Mouse (Mus musculus) spleen, postnatal 14 days (tissue): ENCODE measurements around the gene Btbd18.
A peak's percentile ranks its signal among the peaks of the same experiment; 100 is the strongest.
"Not testable (repeated sequence)": the region's sequence is repeated elsewhere in the genome, so short reads cannot be mapped to it uniquely, and the experiment has no call there.

ENCODE experiments used
- DNase-seq, 2 experiments: peaks; one replicate each; pipeline ENCODE4 v3.0.0; 2021 to 2022; ENCODE audit warnings: low spot score in 2 of 2

The Btbd18 gene

DNA sequence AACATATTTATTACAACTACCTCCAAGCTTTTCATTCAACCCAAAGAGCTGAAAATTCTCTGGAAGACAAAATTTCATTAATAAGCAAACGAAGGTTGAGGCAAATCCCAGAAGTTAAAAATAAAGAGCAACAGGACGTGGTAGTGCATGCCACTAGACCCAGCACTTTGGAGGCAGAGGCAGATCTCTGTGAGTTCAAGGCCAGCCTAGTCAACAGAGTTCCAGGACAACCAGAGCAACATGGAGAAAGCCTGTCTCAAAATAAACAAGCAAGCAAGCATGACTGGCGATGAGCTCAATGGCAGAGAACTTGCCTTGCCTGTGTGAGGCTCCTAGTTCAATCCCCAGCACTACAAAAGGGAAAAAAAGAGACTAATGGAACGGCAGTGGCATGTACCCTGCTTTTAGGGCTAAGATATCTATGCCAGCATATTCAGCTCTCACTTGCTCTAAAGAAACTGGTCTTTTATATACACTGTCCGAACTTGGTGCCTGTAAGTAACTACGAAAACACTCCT is 11.8 kb upstream of the Btbd18 start:
- DNase-seq = no peak

DNA sequence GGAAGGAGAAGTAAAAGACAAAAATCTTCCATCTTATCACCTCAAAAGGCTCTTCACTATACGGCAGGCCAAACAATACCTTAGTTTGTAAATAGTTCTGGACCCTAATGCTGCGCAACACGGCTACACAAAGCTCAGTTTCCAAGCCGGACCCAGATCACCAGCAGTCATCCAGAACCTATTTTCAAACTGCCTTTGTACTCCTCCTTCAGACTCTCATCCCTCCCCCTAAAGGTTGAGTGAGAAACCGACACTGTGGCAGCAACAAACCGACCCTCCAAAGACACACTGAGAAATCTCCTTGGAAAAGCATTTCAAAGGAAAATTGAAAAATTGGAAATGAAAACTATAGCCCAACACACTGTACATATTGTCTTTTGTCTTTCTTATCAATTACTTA is 10.5 kb upstream of the Btbd18 start:
- no peak for DNase-seq

DNA sequence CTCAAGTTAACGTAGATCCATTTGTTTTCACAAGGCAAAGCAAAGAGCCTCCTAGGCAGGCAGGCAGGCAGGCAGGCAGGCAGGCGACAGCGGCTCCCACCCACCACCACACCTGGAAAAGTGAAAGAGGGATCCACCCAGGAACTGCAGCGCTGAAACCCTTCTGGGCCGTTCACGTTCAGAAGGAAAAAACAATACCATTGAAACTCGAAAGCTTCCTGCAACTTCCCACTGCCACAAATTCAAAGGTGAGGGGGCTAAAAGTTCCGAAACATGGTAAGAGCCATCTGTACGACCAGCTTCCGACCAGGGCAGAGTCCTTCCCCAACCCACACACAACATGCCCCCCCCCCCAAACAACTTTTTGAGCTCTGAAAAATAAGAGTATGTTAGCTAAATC is 9.2 kb upstream of the Btbd18 start:
- DNase-seq = no peak

DNA sequence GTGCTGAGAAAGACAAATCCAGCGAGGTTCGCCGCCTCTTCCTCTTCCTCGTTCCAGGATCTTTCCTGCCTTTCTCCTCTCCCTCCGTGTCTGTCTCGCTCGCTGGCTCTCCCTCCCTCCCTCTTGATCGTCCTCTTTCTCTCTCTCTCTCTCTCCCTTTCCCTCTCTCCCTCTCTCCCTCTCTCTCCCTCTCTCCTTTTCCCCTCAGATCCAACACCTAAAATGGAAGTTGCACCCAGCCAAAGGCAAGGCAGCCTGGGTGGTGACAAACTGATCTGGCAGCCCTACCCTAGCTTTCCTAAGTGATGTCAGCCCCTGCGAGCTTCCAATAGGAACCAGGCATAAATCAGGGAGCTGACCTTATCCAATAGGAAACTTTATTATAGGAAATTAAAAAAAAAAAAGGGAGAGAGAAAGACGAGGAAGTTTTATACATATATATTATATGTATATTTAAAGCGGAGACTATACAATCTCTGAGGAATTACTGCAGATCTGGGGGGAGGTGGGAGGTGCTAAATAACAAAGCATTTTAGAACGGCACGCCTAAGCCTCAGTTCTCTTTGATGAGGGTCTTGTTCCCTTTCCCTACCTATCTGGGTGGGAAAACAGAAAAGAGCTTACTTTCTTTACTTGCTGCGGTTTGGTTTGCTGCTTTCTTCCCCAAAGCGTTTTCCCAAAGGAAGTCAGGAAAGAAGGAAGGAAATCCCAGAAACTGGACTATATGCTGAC is 8.2 kb upstream of the Btbd18 start, which contains the start of gene Ctnnd1:
Gene Ctnnd1, minus strand, starts transcription at position 302 of the 732 bp plus-strand sequence.
- no peak for DNase-seq

DNA sequence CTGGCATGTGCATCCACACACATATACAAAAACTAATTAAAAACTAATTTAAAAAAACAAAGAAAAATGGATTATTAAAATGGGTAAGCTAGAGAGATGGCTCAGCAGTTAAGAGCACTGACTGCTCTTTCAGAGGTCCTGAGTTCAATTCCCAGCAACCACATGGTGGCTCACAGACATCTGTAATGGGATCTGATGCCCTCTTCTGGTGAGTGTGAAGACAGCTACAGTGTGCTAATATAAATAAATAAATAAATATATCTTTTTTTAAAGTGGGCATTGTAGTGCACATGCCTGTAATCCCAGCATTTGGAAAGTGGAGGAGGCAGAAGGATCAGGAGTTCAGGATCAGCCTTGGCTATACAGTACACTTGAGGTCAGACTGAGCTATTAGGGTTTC is 5.5 kb upstream of the Btbd18 start:
- DNase-seq = no peak

DNA sequence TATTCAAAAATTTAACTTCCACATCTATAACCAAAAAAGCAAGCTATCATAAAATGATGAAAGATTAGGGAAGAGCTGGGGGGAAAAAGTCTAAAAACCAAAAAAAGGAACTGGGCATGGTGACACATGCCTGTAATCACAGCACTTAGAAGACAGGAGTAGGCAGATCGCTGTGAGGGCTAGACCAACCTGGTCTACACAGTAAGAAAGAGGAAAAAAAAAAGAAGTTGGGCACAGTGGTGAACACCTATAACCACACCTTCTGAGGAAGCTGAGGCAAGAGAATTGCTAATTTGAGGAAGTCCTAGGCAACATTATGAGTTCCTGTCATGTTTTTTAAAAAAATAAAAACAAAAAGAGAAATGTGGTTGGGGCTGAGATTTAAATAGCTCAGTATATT is 3.0 kb upstream of the Btbd18 start:
- no peak for DNase-seq

DNA sequence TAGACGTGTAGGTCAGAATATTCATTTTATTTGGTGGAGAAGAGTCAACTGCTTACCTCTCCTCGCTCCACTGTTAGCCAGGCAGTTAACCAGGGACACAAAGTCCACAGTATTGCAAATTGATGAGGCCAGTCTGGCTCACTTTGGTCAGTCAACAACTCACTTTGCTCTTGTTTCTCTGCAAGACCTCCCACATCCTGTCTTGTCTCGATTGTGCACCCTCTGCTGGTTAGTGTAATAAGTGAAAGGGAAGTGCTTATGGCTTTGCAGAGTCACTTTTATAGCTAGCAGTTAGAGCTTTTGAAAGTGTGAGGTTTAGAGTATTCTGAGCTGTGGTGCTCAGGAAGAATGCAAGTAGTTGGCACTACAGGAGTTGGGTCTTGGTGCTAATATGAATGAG is 1.4 kb downstream of the Btbd18 start:
- peak in 1 of 2 experiments; percentile 42 for DNase-seq

DNA sequence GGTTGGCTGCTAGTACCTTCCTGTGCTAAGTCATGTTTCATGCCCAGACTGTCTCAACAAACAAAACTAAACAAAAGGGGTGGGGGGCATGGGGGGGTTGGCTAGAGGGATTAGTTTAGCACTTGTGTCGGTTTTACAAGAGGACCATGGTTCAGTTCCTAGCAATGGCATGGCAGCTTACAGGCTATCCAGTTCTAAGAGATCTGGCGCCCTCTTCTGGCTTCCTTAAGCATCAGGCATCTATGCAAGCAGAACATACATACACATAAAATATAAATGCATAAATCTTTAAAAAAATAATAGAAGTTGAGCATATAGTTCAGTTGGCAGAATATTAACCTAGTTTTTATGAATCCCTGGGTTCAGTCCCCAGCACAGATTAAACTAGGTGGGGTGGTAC is 4.0 kb downstream of the Btbd18 start:
- peak in 1 of 2 experiments; percentile 60 for DNase-seq

DNA sequence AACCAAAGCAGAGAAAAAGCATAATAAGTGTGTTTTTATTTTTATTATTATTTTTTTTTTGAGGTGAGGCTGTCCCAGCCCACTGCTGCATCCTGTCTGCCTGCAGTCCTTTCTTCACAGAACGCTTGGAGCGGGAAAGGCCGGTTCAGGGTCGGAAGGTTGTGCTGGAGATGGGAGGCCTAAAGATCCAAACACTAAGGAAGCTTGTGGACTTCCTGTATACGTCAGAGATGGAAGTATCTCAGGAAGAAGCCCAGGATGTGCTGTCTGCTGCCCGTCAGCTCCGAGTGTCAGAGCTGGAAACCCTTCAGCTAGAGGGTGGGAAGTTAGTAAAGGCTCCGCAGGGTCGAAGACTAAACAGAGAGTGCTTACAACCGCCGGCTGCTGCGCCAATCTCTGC is 7.2 kb downstream of the Btbd18 start:
- DNase-seq = no peak

DNA sequence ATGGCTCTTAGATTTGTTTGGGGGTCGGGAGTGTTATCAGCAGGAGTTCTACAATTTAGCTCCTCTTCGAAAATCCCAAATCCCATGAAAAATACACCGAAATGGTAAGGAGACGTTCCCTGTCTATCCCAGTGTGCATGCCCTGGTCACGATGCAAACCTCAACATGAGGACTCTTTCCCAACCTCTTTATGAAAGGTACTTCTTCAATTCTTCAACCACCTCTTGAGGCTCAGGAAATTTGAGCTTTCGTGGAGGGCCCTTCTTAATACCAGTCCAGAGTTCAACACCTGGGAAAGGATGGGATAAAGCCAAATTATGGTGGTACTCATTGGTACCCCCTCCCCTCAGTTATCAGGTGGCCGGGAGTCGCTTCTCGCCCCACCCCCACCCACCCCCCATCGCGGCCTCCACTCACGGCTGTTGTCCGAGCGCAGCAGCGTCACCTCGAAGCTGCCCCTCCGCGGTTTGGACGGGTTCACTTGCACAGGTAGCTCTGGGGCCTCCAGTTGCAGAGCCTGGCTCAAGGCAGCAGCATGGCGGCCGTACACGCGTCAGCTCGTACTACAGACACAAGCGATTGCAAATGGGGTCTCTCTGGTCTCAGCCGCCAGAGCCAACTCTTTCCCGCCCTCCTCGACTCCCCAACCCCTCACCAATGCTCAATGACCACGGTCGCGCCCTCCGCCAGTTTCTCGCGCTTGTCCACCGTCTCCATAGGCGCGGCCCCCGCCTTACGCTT is 11.1 kb downstream of the Btbd18 start:
- no peak for DNase-seq

DNA sequence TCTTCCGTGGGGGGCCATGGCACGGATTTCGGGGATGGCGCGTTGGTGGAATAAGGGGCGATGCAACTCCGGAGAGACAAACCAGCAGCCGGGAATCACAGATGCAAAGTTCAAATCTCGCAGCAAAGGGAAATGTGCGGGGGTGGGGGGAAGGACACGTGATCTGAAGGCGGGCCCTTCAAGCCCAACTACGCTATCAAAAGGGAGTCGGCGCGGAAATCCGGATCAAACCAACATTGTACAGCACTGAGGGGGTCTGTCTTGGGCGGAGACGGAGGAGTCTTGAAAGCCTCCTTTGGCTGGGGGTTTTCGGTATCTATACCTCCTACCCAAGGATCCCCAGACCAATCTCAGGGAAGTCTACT is 11.7 kb downstream of the Btbd18 start, which contains the start of gene Selenoh:
Gene Selenoh, minus strand, starts transcription at position 202 of the 365 bp plus-strand sequence.
- DNase-seq = peak; percentile 65 to 78

DNA sequence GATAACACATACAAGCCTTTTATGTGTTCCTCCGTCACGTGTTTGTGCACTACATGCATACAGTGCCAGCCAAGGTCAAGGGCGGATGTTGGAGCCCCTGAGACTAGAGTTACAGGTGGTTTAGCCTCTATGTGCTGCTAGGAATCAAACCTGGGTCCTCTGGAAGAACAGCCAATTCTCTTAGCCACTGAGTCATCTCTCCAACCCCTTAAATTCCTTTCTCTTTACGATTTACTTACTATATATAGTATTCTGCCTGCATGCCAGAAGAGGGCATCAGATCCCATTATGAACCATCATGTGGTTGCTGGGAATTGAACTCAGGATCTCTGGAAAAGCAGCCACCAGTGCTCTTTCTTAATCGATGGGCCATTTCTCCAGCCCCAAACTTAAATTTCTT is 12.7 kb downstream of the Btbd18 start:
- DNase-seq = not testable (repeated sequence)

DNA sequence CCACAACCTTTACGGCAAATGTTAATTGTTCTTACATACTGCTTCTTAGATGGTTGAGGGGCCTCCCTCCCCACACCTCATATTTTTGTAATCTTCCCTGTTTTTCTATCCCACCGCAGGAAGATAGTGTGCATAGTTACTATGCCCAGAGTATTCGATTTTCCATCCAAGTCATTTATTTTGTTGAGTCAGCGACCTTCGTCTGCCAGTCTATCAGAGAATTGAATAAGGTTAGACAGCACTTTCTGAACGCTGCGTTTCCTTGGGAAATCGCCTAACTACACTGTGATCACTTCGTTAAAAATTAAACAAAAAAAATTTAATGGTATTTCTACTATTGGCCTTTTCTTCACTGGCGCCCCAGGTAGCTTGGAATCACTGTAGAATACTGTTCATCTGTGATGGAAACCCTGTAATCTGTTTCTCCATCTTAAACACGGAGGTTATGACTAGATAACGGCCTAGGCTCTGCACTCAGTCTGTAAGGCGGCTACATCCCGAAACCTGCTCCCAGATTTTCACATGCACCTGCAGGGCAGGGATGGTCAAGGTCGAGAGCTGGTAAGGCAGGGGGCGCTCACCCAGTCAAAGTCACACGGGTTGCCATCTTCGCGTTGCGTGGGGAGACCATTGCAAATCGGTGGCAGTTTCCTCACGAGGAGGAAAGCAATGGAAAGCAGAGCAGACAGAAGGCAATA is 18.5 kb downstream of the Btbd18 start:
- peak in 1 of 2 experiments; percentile 32 for DNase-seq

DNA sequence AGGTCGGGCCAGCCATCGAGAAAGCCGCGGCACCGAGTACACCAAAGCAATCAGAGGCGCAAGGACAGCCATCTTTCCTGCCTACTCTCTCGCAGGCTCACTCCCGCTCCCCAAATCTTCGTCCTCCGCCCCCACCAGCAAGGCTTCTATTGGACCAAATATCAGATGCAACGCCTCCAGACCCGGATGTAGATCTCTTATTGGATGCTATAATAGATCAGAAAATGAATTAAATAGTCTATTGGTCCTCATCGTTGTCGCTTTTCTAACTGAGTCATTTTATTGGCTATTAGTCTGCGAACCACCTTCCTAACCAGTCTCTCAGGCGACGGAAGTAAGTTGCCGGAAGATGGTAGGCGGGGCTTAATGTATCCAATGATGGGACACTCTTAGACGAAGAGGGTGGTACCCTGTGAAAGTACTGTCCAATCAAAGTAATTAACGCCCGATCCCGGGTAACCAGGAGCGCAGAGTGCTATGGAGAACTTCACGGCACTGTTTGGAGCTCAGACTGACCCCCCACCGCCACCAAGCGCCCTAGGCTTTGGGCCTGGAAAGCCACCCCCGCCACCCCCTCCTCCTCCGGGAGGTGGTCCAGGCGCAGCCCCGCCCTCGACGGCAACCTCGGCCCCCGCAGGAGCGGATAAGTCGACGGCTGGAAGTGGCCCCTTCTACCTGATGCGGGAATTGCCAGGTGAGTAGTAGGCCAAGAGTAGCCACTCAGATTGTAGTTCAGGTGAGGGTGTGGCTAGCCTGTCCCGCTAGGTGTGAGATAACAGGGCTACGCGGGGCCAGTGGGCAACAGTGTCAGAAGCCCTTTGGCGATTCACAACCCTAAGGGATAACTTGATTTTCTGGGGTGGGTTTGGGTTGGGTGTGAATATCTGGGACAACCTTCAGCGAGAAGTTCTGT is 19.3 kb downstream of the Btbd18 start, which contains the start of the genes Gm28635 and Med19:
Gene Gm28635, minus strand, starts transcription at position 74 of the 913 bp plus-strand sequence.
Gene Med19, plus strand, starts transcription at position 435 of the 913 bp plus-strand sequence.
- DNase-seq = peak; percentile 73 to 82

DNA sequence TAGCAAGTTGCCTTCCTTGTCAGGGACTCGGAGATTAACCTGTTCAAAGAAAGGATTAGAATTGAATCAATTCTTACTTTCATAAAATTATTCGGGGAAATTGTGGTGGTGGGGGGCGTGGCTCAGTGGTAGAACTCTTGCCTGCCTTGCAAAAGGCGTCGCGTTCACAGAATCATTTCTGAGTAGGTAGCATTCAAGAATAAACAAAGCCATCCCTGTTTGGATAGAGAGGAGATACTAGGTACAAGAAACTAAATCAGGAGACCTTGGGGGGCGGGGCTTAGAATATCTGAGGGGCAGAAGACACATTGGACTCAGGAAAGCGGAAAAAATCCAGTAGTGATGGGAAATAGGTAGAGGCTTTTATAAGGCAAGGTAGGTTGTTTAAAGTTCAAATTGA is 20.1 kb downstream of the Btbd18 start, which contains the start of gene Tmx2:
Gene Tmx2, minus strand, starts transcription at position 125 of the 400 bp plus-strand sequence.
- no peak for DNase-seq

DNA sequence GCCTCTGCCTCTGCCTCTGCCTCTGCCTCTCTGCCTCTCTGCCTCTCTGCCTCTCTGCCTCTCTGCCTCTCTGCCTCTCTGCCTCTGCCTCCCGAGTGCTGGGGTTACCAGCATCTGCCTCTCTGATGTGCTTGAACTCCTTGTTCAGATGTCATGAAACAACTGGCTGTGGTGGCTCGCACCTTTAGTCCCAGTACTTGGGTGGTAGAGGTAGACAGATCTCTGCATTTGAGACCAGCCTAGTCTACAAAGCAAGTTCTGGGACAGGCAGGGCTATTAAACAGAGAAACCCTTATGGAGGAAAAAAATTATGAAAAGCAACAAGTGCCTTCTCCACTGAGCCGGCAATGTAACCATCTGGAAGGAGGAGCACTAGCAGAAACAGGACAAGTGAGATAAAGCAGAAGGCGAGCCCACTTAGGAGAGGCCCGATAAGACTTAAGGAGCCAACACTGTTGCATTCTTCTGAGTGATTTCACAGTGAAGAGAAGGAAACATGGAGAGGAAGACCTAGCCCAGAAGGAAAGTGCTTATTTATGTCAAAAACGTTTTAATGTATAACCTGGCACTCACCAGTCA is 23.8 kb downstream of the Btbd18 start:
- DNase-seq = no peak

DNA sequence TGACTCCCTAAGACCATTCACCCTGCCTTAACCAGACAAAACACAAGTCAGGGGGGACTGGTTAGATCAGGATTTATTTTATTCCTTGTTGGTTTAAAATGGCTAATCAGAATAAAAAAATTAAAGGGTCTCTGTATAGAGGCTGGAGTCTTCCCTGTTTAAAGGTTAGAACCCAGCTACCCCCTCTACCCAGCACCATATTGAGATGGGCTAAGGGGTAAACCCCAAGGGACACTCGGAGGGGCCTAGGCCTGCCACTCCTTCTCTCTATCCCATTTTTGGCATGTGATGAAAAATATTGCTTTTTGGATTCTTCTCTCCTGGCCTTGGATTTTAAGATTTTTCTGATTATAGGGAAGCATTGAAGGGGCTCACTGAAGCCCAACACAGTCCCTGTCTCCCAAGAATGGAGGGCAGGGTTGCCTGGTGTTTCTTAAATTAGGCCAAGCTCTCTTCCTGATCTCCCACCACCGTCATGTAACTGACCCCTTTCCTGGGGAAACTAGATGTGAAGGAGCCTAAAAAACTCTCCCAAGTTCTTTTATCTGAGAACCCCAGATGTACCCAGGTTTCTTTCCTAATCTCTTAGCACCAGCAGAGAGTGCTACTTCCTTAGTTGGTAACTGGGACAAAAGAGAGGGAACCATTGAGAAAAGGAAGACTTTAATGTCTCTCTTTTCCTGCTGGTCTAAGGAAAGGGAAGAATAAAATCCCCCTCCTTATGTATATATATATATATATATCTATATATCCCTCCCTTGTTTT is 29.4 kb downstream of the Btbd18 start:
- no peak for DNase-seq

DNA sequence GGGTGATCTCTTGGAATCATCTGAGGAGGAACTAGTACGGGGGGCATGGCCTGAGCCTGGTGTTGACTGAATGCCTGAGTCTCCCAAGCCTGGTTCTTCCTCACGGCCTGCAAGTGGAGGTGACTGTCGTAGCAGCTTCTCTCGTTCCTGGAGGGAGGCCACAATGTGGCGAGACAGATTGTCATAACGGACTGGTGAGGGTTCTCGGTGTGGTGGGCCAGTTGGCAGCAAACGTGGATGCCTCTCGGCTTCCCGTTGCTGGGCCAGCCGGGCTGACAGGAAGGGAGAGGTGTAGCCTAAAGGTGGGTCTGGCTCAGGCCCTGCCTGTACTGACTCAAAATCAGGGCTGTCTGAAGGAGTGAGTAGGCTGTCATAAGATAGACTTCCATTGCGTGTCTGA is 31.2 kb downstream of the Btbd18 start:
- DNase-seq = no peak

DNA sequence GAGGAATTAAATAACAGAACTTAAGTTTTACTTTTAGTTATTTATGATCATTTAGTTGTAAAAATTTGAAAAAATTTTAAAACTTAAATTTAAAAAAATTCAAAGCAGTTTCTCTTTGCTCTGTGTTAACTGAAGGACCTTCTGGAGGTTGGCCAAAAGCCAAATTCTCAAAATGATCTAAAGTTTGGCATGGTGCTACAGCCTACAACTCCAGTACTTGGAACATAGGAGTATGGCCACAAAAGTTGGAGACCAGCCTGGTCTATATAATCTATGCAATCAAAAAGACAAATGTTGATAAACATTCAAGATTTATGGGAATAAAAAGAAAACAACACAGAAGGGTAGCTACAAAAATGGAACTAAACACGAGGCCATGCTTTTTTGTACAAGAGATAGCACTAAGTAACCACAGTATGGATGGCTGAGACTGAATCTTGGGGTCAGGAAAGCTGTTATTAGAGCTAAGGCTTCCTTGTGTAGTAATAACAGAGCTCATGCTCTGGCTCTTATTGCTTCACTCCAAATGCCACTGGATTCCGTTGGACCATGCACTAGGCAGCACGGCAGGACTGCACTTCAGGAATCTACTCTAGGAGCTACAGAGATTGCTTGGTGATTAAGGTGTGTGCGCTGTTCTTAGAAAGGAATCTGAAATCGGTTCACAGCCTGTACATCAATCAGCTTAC is 36.3 kb downstream of the Btbd18 start:
- no peak for DNase-seq
